Comparison of ENCODE assay signal across 9 mouse cellular contexts in genomic region chr13:55405783-55406390, GRCm38 (mm10). TPM values are rescaled to one million over a fixed set of nuclear protein-coding genes. Genes with fewer than 3 reads are reported as not detected.
A peak's percentile ranks its signal among the peaks of the same experiment; 100 is the strongest.
DNase-seq lines count a peak whose midpoint lies in the region; ATAC-seq and TF ChIP-seq lines count a peak whose summit lies in the region.
"Had no signal": no experiment of that assay in that cellular context is flagged by ENCODE, and none has a peak within 500 bp of the region (broad histone marks: within the 10 kb centered on the region; RNA-seq: fewer than 3 reads in every experiment).

No protein-coding gene starts in this region.

- H3K9ac ChIP-seq in kidney, embryonic 15.5 days: no peak overlapping the region
- 0 out of 2 replicates have a peak overlapping the region, but pooled peaks have one; percentile 11 for H3K9ac ChIP-seq in hindbrain, embryonic 15.5 days
- peak overlapping the region; percentile 14; the same call in 1 of the 2 replicates for H3K9ac ChIP-seq in midbrain, postnatal 0 days (replicated peaks; ENCODE audit: low read length, poor library complexity, severe bottlenecking)

- H3K27me3 ChIP-seq in kidney, embryonic 15.5 days: peaks cover 14% of the 10 kb centered on the region
- H3K27me3 ChIP-seq in embryonic facial prominence, embryonic 10.5 days (replicated peaks; ENCODE audit: low read depth, poor library complexity, severe bottlenecking): peaks cover 31% of the 10 kb centered on the region
- no peaks in the 10 kb centered on the region for H3K27me3 ChIP-seq in hindbrain, embryonic 15.5 days
- no peaks in the 10 kb centered on the region; the same call in 1 of the 2 replicates for H3K27me3 ChIP-seq in midbrain, postnatal 0 days (ENCODE audit: insufficient read depth, low read length)

- peaks cover 10% of the 10 kb centered on the region for H3K4me1 ChIP-seq in kidney, embryonic 15.5 days
- H3K4me1 ChIP-seq in embryonic facial prominence, embryonic 10.5 days: peaks cover 17% of the 10 kb centered on the region
- peaks cover 16% of the 10 kb centered on the region for H3K4me1 ChIP-seq in hindbrain, embryonic 15.5 days (replicated peaks)
- H3K4me1 ChIP-seq in midbrain, postnatal 0 days (ENCODE audit: insufficient read depth, low read length): peaks cover 4% of the 10 kb centered on the region; the same call in 1 of the 2 replicates

- 71% methylated on average over 13 of the region's 13 CpGs for WGBS in kidney, embryonic 15.5 days
- 60% methylated on average over 13 of the region's 13 CpGs for WGBS in embryonic facial prominence, embryonic 10.5 days
- WGBS in hindbrain, embryonic 15.5 days: 55% methylated on average over 13 of the region's 13 CpGs
- WGBS in midbrain, postnatal 0 days: 52% methylated on average over 13 of the region's 13 CpGs

- H3K27ac ChIP-seq in kidney, embryonic 15.5 days: no peak overlapping the region
- peak overlapping the region; percentile 88 for H3K27ac ChIP-seq in embryonic facial prominence, embryonic 10.5 days (replicated peaks)
- H3K27ac ChIP-seq in hindbrain, embryonic 15.5 days (replicated peaks): peak overlapping the region; percentile 72
- H3K27ac ChIP-seq in midbrain, postnatal 0 days (ENCODE audit: low read depth, low read length): 0 out of 2 replicates have a peak overlapping the region, but pooled peaks have one; percentile 39

- no peaks in the 10 kb centered on the region for H3K9me3 ChIP-seq in kidney, embryonic 15.5 days (replicated peaks)
- no peaks in the 10 kb centered on the region for H3K9me3 ChIP-seq in embryonic facial prominence, embryonic 10.5 days
- no peaks in the 10 kb centered on the region for H3K9me3 ChIP-seq in hindbrain, embryonic 15.5 days
- no peaks in the 10 kb centered on the region for H3K9me3 ChIP-seq in midbrain, postnatal 0 days (ENCODE audit: low read length)

- no peak for TF ChIP-seq CTCF in midbrain, postnatal 0 days (IDR thresholded peaks at IDR 0.05)

- ATAC-seq in kidney, embryonic 15.5 days (replicated peaks; ENCODE audit: low FRiP score): 0 out of 2 replicates have a peak, but pooled peaks have one; percentile 15
- 0 out of 2 replicates have a peak, but pooled peaks have one; percentile 23 for ATAC-seq in hindbrain, embryonic 15.5 days (ENCODE audit: low FRiP score, low read depth)
- ATAC-seq in midbrain, postnatal 0 days (ENCODE audit: low FRiP score): no peak

- no peaks in the 10 kb centered on the region for H3K36me3 ChIP-seq in kidney, embryonic 15.5 days
- no peaks in the 10 kb centered on the region for H3K36me3 ChIP-seq in embryonic facial prominence, embryonic 10.5 days (replicated peaks)
- no peaks in the 10 kb centered on the region for H3K36me3 ChIP-seq in hindbrain, embryonic 15.5 days
- H3K36me3 ChIP-seq in midbrain, postnatal 0 days (ENCODE audit: insufficient read depth, low read length): no peaks in the 10 kb centered on the region

- H3K4me3 ChIP-seq in kidney, embryonic 15.5 days (replicated peaks): no peak overlapping the region
- peak overlapping the region; percentile 25; the same call in 1 of the 2 replicates for H3K4me3 ChIP-seq in embryonic facial prominence, embryonic 10.5 days
- no peak overlapping the region for H3K4me3 ChIP-seq in hindbrain, embryonic 15.5 days
- H3K4me3 ChIP-seq in midbrain, postnatal 0 days (ENCODE audit: low read depth, low read length): 0 out of 2 replicates have a peak overlapping the region, but pooled peaks have one; percentile 3

- H3K4me2 ChIP-seq in kidney, embryonic 15.5 days: 0 out of 2 replicates have a peak overlapping the region, but pooled peaks have one; percentile 42
- peak overlapping the region; percentile 20; the same call in 1 of the 2 replicates for H3K4me2 ChIP-seq in hindbrain, embryonic 15.5 days
- peak overlapping the region; percentile 32 for H3K4me2 ChIP-seq in midbrain, postnatal 0 days (ENCODE audit: low read depth, low read length, poor library complexity, severe bottlenecking)

- DNase-seq in kidney, adult 8-10 months: no peak
- DNase-seq in embryonic facial prominence, embryonic 10.5 days (ENCODE audit: low spot score): no peak
- DNase-seq in midbrain, postnatal 0 days (ENCODE audit: low spot score): no peak
- DNase-seq in adrenal gland, postnatal 10 days: no peak
- DNase-seq in adrenal gland, adult 8-10 months: no peak
- DNase-seq in right cerebral cortex, postnatal 25 days: no peak

RNA-seq across cellular contexts. Expression of gene Slc34a1, which starts 7.9 kb away (rescaled TPM):
- polyA plus RNA-seq in kidney, embryonic 15.5 days (2015; fragmentation: Nextera tagmentation; extraction: Ambion mirVana): 163 and 180 TPM in 2 replicates
- polyA plus RNA-seq in embryonic facial prominence, embryonic 10.5 days (2016; fragmentation: Nextera tagmentation; extraction: Ambion mirVana): not detected in 2 replicates
- 0.04 and 0.17 TPM in 2 replicates for polyA plus RNA-seq in hindbrain, embryonic 15.5 days (2015; fragmentation: Nextera tagmentation; extraction: Ambion mirVana)
- total RNA-seq in midbrain, postnatal 0 days (2014; rRNA removed): not detected in 2 replicates
- polyA plus RNA-seq in midbrain, postnatal 0 days (2015; fragmentation: Nextera tagmentation; extraction: Ambion mirVana): 0.04 TPM in 1 of 2 replicates, not detected in the other
- under 1 TPM in 1 of 2 experiments, not detected in 1; 0.42 TPM for total RNA-seq in adrenal gland, postnatal 10 days (2021)
- total RNA-seq in adrenal gland, adult 8-10 months (2022): not detected
- total RNA-seq: heart, postnatal 4 days had no signal

RNA-seq across cellular contexts. Expression of gene Pfn3, which starts 9.1 kb away (rescaled TPM):
- not detected in 2 replicates for polyA plus RNA-seq in kidney, embryonic 15.5 days (2015; fragmentation: Nextera tagmentation; extraction: Ambion mirVana)
- not detected in 2 replicates for polyA plus RNA-seq in embryonic facial prominence, embryonic 10.5 days (2016; fragmentation: Nextera tagmentation; extraction: Ambion mirVana)
- 0.72 and 1.1 TPM in 2 replicates for polyA plus RNA-seq in hindbrain, embryonic 15.5 days (2015; fragmentation: Nextera tagmentation; extraction: Ambion mirVana)
- 0.71 TPM in 1 of 2 replicates, not detected in the other for total RNA-seq in midbrain, postnatal 0 days (2014; rRNA removed)
- 1.5 and 1.6 TPM in 2 replicates for polyA plus RNA-seq in midbrain, postnatal 0 days (2015; fragmentation: Nextera tagmentation; extraction: Ambion mirVana)
- not detected for total RNA-seq in adrenal gland, postnatal 10 days (2021)
- total RNA-seq in adrenal gland, adult 8-10 months (2022): not detected
- total RNA-seq: heart, postnatal 4 days had no signal

RNA-seq across cellular contexts. Expression of gene F12, which starts 20.7 kb away (rescaled TPM):
- polyA plus RNA-seq in kidney, embryonic 15.5 days (2015; fragmentation: Nextera tagmentation; extraction: Ambion mirVana): 0.59 and 2.1 TPM in 2 replicates
- polyA plus RNA-seq in embryonic facial prominence, embryonic 10.5 days (2016; fragmentation: Nextera tagmentation; extraction: Ambion mirVana): 0.13 TPM in 1 of 2 replicates, not detected in the other
- 0.17 and 0.66 TPM in 2 replicates for polyA plus RNA-seq in hindbrain, embryonic 15.5 days (2015; fragmentation: Nextera tagmentation; extraction: Ambion mirVana)
- not detected in 2 replicates for total RNA-seq in midbrain, postnatal 0 days (2014; rRNA removed)
- polyA plus RNA-seq in midbrain, postnatal 0 days (2015; fragmentation: Nextera tagmentation; extraction: Ambion mirVana): 0.43 and 0.49 TPM in 2 replicates
- 100 to 1,000 TPM in 1 of 2 experiments, 10 to 100 TPM in 1; 39.7 to 101 TPM for total RNA-seq in adrenal gland, postnatal 10 days (2021)
- total RNA-seq in adrenal gland, adult 8-10 months (2022): under 1 TPM in 3 of 4 experiments, not detected in 1; 0.17 to 0.71 (median 0.43) TPM
- total RNA-seq: heart, postnatal 4 days had no signal

RNA-seq across cellular contexts. Expression of gene Rgs14, which starts 36.4 kb away (rescaled TPM):
- polyA plus RNA-seq in kidney, embryonic 15.5 days (2015; fragmentation: Nextera tagmentation; extraction: Ambion mirVana): 1.1 and 1.3 TPM in 2 replicates
- polyA plus RNA-seq in embryonic facial prominence, embryonic 10.5 days (2016; fragmentation: Nextera tagmentation; extraction: Ambion mirVana): 0.54 and 0.97 TPM in 2 replicates
- 0.29 and 0.41 TPM in 2 replicates for polyA plus RNA-seq in hindbrain, embryonic 15.5 days (2015; fragmentation: Nextera tagmentation; extraction: Ambion mirVana)
- 0.44 and 1.1 TPM in 2 replicates for total RNA-seq in midbrain, postnatal 0 days (2014; rRNA removed)
- 1.3 and 1.5 TPM in 2 replicates for polyA plus RNA-seq in midbrain, postnatal 0 days (2015; fragmentation: Nextera tagmentation; extraction: Ambion mirVana)
- total RNA-seq in adrenal gland, postnatal 10 days (2021): 1 to 10 TPM; 1.9 to 2.6 TPM
- 1 to 10 TPM in 1 of 4 experiments, under 1 TPM in 3; 0.45 to 1.8 (median 0.88) TPM for total RNA-seq in adrenal gland, adult 8-10 months (2022)

RNA-seq across cellular contexts. Expression of gene Grk6, which starts 39.0 kb away (rescaled TPM):
- polyA plus RNA-seq in kidney, embryonic 15.5 days (2015; fragmentation: Nextera tagmentation; extraction: Ambion mirVana): 41.6 and 45.9 TPM in 2 replicates
- 65.2 and 65.6 TPM in 2 replicates for polyA plus RNA-seq in embryonic facial prominence, embryonic 10.5 days (2016; fragmentation: Nextera tagmentation; extraction: Ambion mirVana)
- polyA plus RNA-seq in hindbrain, embryonic 15.5 days (2015; fragmentation: Nextera tagmentation; extraction: Ambion mirVana): 38.2 and 40.7 TPM in 2 replicates
- 70.4 and 71.9 TPM in 2 replicates for total RNA-seq in midbrain, postnatal 0 days (2014; rRNA removed)
- polyA plus RNA-seq in midbrain, postnatal 0 days (2015; fragmentation: Nextera tagmentation; extraction: Ambion mirVana): 35.5 and 35.8 TPM in 2 replicates
- 10 to 100 TPM; 40.2 to 47.0 TPM for total RNA-seq in adrenal gland, postnatal 10 days (2021)
- 10 to 100 TPM; 36.0 to 55.3 (median 48.6) TPM for total RNA-seq in adrenal gland, adult 8-10 months (2022)

Comparison
In these comparisons a context has a peak if more than half of its experiments do, and no peak if none do; other contexts are left out.
1. H3K4me3 ChIP-seq: peak in embryonic facial prominence, embryonic 10.5 days (single experiment) and midbrain, postnatal 0 days (single experiment); none in kidney, embryonic 15.5 days (single experiment) and hindbrain, embryonic 15.5 days (single experiment).
2. RNA of gene Slc34a1, which starts 7.9 kb away (polyA plus RNA-seq): 163 to 180 TPM in kidney, embryonic 15.5 days; 0.04 to 0.17 TPM in hindbrain, embryonic 15.5 days, 0.04 TPM in midbrain, postnatal 0 days and not detected in embryonic facial prominence, embryonic 10.5 days; every median in the first group is over 100 times any median in the second.
3. Peak in every context shown above with its lines, with median percentiles within 50 percentile points of each other: H3K4me2 ChIP-seq.